Mouse (Mus musculus) gastrocnemius, postnatal 25 days (tissue): ENCODE data around the gene Etnk2. TPM values are rescaled to one million over a fixed set of nuclear protein-coding genes. Genes with fewer than 3 reads are reported as not detected.

Experiments
- DNase-seq: peaks from one replicate; pipeline ENCODE4 v3.0.0; 2022
- total RNA-seq, 2 experiments: library from RNA; stranded (reverse); gene quantifications; 1 replicate in 1 of 2; 2 replicates in 1 of 2; pipeline ENCODE4 v1.2.3; 2021

Etnk2 gene
- total RNA-seq, 2 experiments from 2014 or later, result 0.13 TPM; not detected in 1

- no peak for DNase-seq
Measured at GRCm38 (mm10) chr1:133417113-133417512, 53.7 kb downstream of the Etnk2 start.

- no peak for DNase-seq
Measured at GRCm38 (mm10) chr1:133417539-133417938, 54.2 kb downstream of the Etnk2 start.

- peak; percentile 77 for DNase-seq
Measured at GRCm38 (mm10) chr1:133418164-133418800, 54.9 kb downstream of the Etnk2 start.

GRCm38 (mm10) chr1:133419178-133419834, 55.9 kb downstream of the Etnk2 start:
- no peak for DNase-seq

GRCm38 (mm10) chr1:133420491-133420890, 57.1 kb downstream of the Etnk2 start:
- DNase-seq, result no peak

- DNase-seq, result no peak
Measured at GRCm38 (mm10) chr1:133421061-133421460, 57.7 kb downstream of the Etnk2 start.

GRCm38 (mm10) chr1:133421975-133422570, 58.7 kb downstream of the Etnk2 start:
- no peak for DNase-seq

- no peak for DNase-seq
Measured at GRCm38 (mm10) chr1:133422615-133423161, 59.3 kb downstream of the Etnk2 start.

- DNase-seq, result no peak
Measured at GRCm38 (mm10) chr1:133423166-133423542, 59.8 kb downstream of the Etnk2 start.

GRCm38 (mm10) chr1:133423543-133424480, 60.4 kb downstream of the Etnk2 start, which contains the start of gene Sox13:
Gene Sox13, minus strand, starts transcription at chr1:133424377.
- peak; percentile 68 for DNase-seq

- no peak for DNase-seq
Measured at GRCm38 (mm10) chr1:133424547-133425140, 61.3 kb downstream of the Etnk2 start.

Other genes starting within 250 kb of the Etnk2 start
- gene Ppp1r15b, start 232.4 kb upstream of the Etnk2 start, total RNA-seq, result 10 to 100 TPM; 14.5 to 17.3 TPM
- 10 to 100 TPM; 12.7 to 14.4 TPM for gene Plekha6, start 199.4 kb upstream of the Etnk2 start, total RNA-seq
- not detected for gene Golt1a, start 53.8 kb upstream of the Etnk2 start, total RNA-seq
- not detected for gene Kiss1, start 41.7 kb upstream of the Etnk2 start, total RNA-seq
- not detected for gene Ren1, start 13.1 kb upstream of the Etnk2 start, total RNA-seq
- 1 to 10 TPM; 7.8 to 8.0 TPM for gene Sox13, start 60.8 kb downstream of the Etnk2 start, total RNA-seq
- gene Snrpe, start 246.7 kb downstream of the Etnk2 start, total RNA-seq, result 10 to 100 TPM; 49.4 to 55.1 TPM